9 mouse cellular contexts compared by ENCODE assay signal in the genomic region with DNA sequence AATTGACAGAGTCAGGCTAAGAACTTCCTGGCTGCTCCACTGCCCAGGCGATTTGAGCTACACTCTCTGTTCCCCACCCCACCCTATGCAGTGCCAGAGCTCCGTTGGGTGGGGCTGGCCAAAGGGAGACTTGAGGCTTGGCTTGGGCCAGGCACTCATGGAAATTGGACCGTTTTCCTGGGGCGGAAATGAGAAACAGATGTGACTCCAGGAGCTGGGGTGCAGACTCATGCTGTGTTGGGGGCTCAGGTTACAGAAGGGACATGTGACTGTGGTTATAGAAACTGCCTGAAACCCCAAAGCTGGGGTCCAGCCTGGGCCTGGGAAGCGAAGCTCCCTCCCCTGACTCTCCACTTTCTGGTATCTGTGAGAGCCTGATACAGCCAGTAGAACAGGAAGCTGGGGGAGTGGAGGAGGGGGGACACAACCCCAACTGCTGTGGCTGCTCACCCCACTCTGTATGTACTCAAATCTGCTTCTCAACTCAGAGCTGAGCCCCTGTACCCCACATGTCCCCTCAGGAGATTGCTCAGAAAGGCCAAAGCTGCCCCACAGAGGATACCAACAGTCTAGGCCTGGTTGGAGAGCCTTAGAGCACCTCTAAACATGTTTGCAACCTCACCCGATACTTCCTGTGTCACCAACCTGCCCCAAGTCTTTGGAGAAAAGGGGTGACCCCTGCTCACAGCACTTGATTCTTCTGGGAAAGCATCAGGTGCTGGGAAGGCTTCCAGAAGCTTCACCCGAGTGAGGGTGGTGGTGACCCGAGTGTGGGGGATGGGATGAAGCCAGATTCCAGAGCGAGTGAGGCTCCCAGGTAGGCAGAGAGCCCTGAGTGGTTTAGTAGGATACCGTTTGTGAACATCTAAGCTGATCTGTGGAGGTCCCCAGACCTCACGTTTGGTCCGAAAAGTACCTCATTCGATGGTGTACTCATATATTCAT.
A peak's percentile ranks its signal among the peaks of the same experiment; 100 is the strongest.
DNase-seq lines count a peak whose midpoint lies in the region; ATAC-seq lines count a peak whose summit lies in the region.
"Had no signal": no experiment of that assay in that cellular context is flagged by ENCODE, and none has a peak within 500 bp of the region (broad histone marks: within the 10 kb centered on the region; RNA-seq: fewer than 3 reads in every experiment).

No protein-coding gene starts in this region.

- 66% methylated on average over 13 of the region's 13 CpGs for WGBS in hindbrain, embryonic 12.5 days
- 70% methylated on average over 13 of the region's 13 CpGs for WGBS in hindbrain, embryonic 13.5 days
- WGBS in embryonic facial prominence, embryonic 14.5 days, result 33% methylated on average over 13 of the region's 13 CpGs
- WGBS in limb, embryonic 15.5 days, result 28% methylated on average over 13 of the region's 13 CpGs

- no peak for ATAC-seq in hindbrain, embryonic 12.5 days (ENCODE audit: low FRiP score)
- ATAC-seq in hindbrain, embryonic 13.5 days (ENCODE audit: low FRiP score), result no peak
- peak; percentile 93 for ATAC-seq in embryonic facial prominence, embryonic 14.5 days (ENCODE audit: low read depth)
- ATAC-seq in limb, embryonic 15.5 days (ENCODE audit: insufficient number of reproducible peaks, low FRiP score, low TSS enrichment, low read depth), result peak; percentile 94
- ATAC-seq: Patski had no signal

- H3K4me1 ChIP-seq in hindbrain, embryonic 12.5 days, result peaks cover 24% of the 10 kb centered on the region
- H3K4me1 ChIP-seq in hindbrain, embryonic 13.5 days (replicated peaks), result peaks cover 22% of the 10 kb centered on the region
- peaks cover 56% of the 10 kb centered on the region for H3K4me1 ChIP-seq in embryonic facial prominence, embryonic 14.5 days (ENCODE audit: control insufficient read depth, insufficient read depth, low read length)
- H3K4me1 ChIP-seq in limb, embryonic 15.5 days, result peaks cover 71% of the 10 kb centered on the region

- no peak overlapping the region for H3K4me2 ChIP-seq in hindbrain, embryonic 12.5 days (replicated peaks)
- H3K4me2 ChIP-seq in hindbrain, embryonic 13.5 days, result no peak overlapping the region
- 0 out of 2 replicates have a peak overlapping the region, but pooled peaks have one; percentile 12 for H3K4me2 ChIP-seq in embryonic facial prominence, embryonic 14.5 days (ENCODE audit: low read depth, low read length)
- H3K4me2 ChIP-seq in limb, embryonic 15.5 days, result no peak overlapping the region

- intact Hi-C loops in heart, postnatal 36 days (cut with DNase I), result no loop called here

- H3K4me3 ChIP-seq in hindbrain, embryonic 12.5 days, result no peak overlapping the region
- H3K4me3 ChIP-seq in hindbrain, embryonic 13.5 days, result no peak overlapping the region
- no peak overlapping the region for H3K4me3 ChIP-seq in embryonic facial prominence, embryonic 14.5 days (ENCODE audit: low read depth, low read length)
- H3K4me3 ChIP-seq in limb, embryonic 15.5 days, result no peak overlapping the region

- no peaks in the 10 kb centered on the region for H3K9me3 ChIP-seq in hindbrain, embryonic 12.5 days (replicated peaks)
- no peaks in the 10 kb centered on the region for H3K9me3 ChIP-seq in hindbrain, embryonic 13.5 days
- no peaks in the 10 kb centered on the region for H3K9me3 ChIP-seq in embryonic facial prominence, embryonic 14.5 days (ENCODE audit: control insufficient read depth, low read length)
- no peaks in the 10 kb centered on the region for H3K9me3 ChIP-seq in limb, embryonic 15.5 days

- DNase-seq in embryonic facial prominence, embryonic 14.5 days (ENCODE audit: low spot score), result peak; percentile 97
- peak; percentile 79 to 84 for DNase-seq in heart, postnatal 36 days
- DNase-seq in ovary, adult 18-20 months (ENCODE audit: low spot score), result peak; percentile 47
- DNase-seq in cerebellum, postnatal 14 days, result no peak
- no peak for DNase-seq in layer of hippocampus, postnatal 10 days (ENCODE audit: low spot score in 2 of 2)

- H3K27ac ChIP-seq in hindbrain, embryonic 12.5 days, result peak overlapping the region; percentile 77
- no peak overlapping the region; the same call in 1 of the 2 replicates for H3K27ac ChIP-seq in hindbrain, embryonic 13.5 days
- H3K27ac ChIP-seq in embryonic facial prominence, embryonic 14.5 days (replicated peaks; ENCODE audit: low read depth, low read length), result peak overlapping the region; percentile 96
- peak overlapping the region; percentile 91 for H3K27ac ChIP-seq in limb, embryonic 15.5 days

- no peaks in the 10 kb centered on the region for H3K36me3 ChIP-seq in hindbrain, embryonic 12.5 days
- H3K36me3 ChIP-seq in hindbrain, embryonic 13.5 days, result no peaks in the 10 kb centered on the region
- no peaks in the 10 kb centered on the region for H3K36me3 ChIP-seq in embryonic facial prominence, embryonic 14.5 days (ENCODE audit: control insufficient read depth, insufficient read depth, low read length)
- H3K36me3 ChIP-seq in limb, embryonic 15.5 days, result no peaks in the 10 kb centered on the region

- no peaks in the 10 kb centered on the region for H3K27me3 ChIP-seq in hindbrain, embryonic 12.5 days
- 0 out of 2 replicates have a peak, but pooled peaks cover 2% of the 10 kb centered on the region for H3K27me3 ChIP-seq in hindbrain, embryonic 13.5 days
- no peaks in the 10 kb centered on the region for H3K27me3 ChIP-seq in embryonic facial prominence, embryonic 14.5 days (replicated peaks; ENCODE audit: control insufficient read depth, insufficient read depth, low read length)
- H3K27me3 ChIP-seq in limb, embryonic 15.5 days, result no peaks in the 10 kb centered on the region
- H3K27me3 ChIP-seq: Patski had no signal

- no peak overlapping the region for H3K9ac ChIP-seq in hindbrain, embryonic 12.5 days
- no peak overlapping the region for H3K9ac ChIP-seq in hindbrain, embryonic 13.5 days
- peak overlapping the region; percentile 38 for H3K9ac ChIP-seq in embryonic facial prominence, embryonic 14.5 days (ENCODE audit: low read depth, low read length)
- H3K9ac ChIP-seq in limb, embryonic 15.5 days, result no peak overlapping the region

Comparison
In these comparisons a context has a peak if more than half of its experiments do, and no peak if none do; other contexts are left out.
1. ATAC-seq: peak in embryonic facial prominence, embryonic 14.5 days (single experiment) and limb, embryonic 15.5 days (single experiment); none in hindbrain, embryonic 12.5 days (single experiment) and hindbrain, embryonic 13.5 days (single experiment).
2. DNase-seq: peak in embryonic facial prominence, embryonic 14.5 days (single experiment), heart, postnatal 36 days (2 of 2) and ovary, adult 18-20 months (single experiment); none in cerebellum, postnatal 14 days (0 of 2) and layer of hippocampus, postnatal 10 days (0 of 2).